Mouse (Mus musculus) retina, adult 2 months (tissue): Measurements from ENCODE around the gene Clec16a.

ENCODE experiments used
- DNase-seq: peaks from one replicate; pipeline ENCODE4 v3.0.0-alpha.2; 2012; ENCODE audit warnings: low read depth, low spot score

The Clec16a gene

DNA sequence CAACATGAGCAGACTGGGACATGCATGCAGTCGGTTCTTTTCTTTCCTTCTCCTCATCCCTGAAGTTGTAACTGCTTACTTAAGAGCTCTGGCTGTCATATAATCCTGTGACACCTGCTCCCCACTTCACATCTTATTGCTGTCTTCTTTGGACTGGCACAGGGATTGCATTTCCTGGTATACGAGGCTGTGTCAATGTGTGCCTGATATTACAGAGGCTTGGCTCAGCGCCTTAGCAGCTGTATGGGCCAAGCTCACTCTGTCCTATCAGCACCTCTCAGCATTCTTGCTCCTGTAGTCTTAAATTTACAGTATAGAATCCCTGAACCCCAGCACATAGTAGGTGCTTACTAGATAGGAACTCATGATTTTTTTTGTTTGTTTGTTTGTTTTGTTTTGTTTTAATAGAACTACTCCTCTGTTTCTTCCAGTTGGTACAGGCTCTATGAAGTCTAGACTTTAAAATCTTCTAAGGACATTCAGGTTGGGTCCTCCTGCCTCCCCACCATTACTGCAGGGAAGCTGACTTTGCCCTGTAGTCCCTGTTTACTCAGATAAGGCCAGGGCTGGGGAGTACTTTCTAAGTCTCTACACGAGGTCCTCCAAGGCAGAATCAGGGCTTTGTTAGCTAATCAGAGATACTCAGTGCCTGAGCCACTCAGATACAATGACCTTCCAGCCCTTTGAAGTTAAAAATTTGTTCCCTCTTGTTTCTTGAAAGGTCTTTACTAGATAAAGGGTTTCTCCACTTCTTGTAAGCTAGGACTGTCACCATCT lies 97.9 kb downstream of the Clec16a start:
- DNase-seq = no peak

- no peak for DNase-seq
Measured at GRCm38 (mm10) chr16:10644238-10644637, 99.1 kb downstream of the Clec16a start.

DNA sequence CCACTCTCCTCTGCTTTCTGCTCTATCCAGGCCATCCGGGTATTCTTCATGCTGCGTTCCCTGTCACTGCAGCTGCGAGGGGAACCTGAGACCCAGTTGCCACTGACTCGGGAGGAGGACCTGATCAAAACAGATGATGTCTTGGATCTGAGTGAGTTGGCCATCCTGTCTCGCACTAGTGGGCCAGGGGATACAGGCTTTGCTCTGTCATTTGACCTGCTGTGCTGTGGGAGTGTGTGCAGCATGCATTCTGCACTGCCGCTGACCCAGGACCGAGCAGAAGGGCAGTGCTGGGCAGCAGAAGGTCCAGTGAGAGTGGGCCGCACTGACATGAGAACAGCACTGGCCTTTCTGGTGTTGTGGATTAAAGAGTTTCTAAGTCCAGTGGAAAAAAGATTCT lies 99.6 kb downstream of the Clec16a start:
- DNase-seq = no peak

DNA sequence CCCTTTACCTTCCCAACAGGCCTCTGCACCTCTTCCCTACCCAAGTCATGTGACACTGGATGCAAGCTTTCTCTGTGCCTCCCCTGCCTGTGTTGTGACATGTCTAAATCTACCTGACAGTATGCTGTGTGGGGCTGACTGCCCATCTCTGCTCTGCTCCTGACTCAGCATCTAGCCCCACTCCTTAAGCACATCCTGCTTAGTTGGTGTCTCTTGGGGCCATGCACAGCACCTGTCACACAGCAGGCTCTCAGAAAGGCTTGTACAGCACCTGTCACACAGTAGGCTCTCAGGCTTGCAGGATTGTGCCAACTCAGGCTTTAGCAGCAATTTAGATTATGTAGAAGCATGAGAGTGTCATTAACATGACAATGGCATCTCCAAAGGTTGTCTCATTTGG lies 106.7 kb downstream of the Clec16a start:
- no peak for DNase-seq

- DNase-seq = no peak
Measured at GRCm38 (mm10) chr16:10652935-10653334, 107.8 kb downstream of the Clec16a start.

GRCm38 (mm10) chr16:10655236-10655635 lies 110.1 kb downstream of the Clec16a start:
- DNase-seq = no peak

DNA sequence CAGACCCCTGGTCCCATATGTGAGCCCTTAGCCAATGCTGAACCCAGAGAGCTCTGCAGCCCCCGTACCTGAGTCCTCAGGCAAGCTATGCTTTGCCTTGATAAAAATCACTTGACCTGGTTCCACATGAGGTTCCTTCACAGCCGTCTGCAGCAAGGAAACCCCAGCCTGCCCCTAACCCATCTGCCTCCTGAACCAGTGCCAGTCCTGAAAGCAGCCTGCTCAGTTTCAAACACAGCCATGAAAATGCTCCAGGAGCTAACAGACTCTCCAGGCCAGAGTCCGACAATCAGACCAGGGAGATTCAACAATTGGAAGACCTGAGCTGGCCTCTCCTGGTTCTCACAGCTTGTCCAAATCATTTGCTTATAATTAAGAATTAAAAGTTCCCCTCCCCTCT lies 110.8 kb downstream of the Clec16a start:
- no peak for DNase-seq

- DNase-seq = no peak
Measured at GRCm38 (mm10) chr16:10656461-10656860, 111.3 kb downstream of the Clec16a start.

- no peak for DNase-seq
Measured at GRCm38 (mm10) chr16:10656939-10657338, 111.8 kb downstream of the Clec16a start.

DNA sequence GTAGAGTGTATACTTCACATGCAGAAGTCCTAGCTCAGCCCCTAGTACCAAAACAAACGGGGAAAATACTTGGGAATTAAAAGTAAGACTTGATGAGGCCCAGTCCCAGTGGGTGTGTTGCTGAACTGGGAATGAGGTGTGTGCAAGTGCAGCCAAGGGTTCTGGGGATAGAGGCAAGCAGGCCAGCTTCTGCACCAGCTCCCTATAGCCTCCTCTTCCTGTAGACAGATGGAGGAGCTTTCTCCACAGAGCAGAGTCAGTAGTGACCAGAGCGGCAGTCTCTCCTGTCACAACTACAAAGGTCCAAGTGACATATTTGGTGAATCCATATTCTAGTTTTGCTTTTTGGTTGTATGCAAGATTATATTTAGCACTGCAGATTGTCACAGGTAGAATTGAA lies 114.1 kb downstream of the Clec16a start:
- no peak for DNase-seq

DNA sequence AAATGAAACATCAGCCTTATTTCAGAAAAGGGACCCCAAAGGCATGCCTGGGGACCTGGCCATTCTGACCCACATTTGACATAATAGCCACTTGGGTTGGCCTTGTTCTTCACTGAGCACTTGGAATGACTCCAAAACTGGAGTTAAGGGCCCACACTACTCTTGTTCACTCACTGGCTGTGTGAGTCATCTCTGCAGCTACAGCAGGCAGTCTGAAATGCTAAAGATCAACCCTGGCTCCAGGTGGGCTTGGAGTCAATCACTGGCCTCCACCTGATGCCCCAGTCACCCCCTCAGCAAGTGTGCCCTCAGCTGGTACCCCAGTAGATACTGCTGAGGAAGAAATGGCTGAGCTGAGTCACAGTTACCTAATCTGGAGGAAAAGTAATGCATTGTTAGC lies 115.4 kb downstream of the Clec16a start:
- no peak for DNase-seq

GRCm38 (mm10) chr16:10661385-10661784 lies 116.2 kb downstream of the Clec16a start:
- no peak for DNase-seq

- no peak for DNase-seq
Measured at GRCm38 (mm10) chr16:10663890-10664731, 119.0 kb downstream of the Clec16a start.

DNA sequence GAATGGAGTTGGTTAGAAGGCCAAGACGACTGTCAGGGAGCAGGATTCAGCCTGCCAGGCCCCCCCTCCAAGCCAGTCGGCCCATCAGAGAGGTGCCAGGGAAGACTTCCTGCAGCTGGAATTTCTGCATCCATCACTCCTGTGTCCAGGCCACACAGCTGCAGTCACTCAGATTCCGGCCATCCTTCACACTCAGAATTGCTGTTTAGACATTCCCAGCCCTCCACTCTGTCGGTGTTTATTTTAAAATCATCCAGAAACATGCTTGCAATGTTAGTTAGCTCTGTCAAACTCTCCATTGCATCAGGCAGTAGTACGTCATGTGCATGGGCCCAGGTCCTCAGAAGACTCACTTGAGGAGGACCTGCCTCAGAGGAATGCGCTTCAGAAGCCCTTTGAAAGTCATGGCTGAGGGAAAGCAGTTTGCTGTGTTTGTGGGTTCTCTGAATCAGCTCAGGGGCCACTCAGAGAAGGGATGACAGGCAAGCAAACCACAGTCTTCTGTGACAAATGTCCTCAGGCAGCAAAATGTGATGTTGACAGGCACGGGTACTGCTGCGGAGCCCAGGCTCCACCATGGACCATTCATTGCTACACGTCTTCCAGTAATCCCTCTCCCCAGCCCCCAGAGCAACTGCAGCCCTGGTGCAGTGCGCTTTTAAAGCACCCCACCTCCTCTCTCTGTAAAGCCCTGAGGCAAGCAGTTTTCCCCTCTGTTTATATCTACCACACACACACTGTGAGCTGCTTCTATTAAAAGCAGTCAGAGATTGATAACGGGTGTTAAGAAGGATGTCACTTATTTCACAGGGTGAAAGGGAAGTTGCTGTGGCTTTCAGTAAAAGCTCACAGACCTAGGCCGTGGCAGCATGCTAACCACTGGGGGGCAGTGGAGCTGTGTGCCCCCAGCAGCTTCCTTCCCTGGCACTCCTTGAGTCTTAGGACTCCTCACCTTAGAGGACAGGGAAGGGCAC lies 120.1 kb downstream of the Clec16a start:
- no peak for DNase-seq

- DNase-seq = no peak
Measured at GRCm38 (mm10) chr16:10666766-10667165, 121.6 kb downstream of the Clec16a start.

DNA sequence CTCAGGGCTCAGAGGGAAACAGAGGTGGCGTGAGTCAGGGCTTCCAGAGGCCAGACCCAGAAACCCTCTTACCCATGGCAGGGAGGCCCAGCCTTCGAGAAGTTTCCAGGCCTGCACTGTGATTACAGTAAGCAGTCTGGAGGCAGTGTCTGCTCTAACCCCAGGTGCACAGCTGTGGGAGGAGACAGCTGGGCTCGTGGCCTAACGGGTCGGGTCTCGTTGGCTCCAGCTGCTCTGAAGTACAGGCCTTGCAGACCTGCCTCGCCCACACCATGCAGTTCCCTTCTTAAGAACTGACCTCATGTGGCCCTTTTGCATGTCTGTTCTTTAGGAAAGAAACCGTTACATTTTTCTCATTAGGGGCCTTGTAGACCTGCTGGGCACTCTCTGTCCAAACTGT lies 123.3 kb downstream of the Clec16a start:
- no peak for DNase-seq

GRCm38 (mm10) chr16:10668991-10669703 lies 124.0 kb downstream of the Clec16a start:
- DNase-seq = no peak

DNA sequence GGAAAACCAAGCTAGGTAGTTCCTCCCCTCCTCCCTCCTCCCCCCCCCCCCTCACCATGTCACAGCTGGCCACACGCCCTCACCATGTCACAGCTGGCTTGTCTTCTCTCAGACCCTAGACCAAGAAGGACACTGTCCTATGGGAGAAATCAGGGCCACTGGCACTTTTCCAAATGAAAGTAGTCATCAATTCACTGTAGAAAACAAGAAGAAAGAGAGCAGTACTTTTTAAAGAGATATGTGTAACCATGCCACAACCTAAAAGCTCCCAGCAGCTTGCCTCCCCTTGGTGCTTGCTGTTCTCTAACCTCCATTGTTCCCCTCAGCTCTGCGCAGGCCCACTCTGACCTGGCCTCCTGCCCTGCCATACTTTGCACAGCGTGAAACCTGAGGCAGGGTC lies 124.8 kb downstream of the Clec16a start:
- DNase-seq = no peak

DNA sequence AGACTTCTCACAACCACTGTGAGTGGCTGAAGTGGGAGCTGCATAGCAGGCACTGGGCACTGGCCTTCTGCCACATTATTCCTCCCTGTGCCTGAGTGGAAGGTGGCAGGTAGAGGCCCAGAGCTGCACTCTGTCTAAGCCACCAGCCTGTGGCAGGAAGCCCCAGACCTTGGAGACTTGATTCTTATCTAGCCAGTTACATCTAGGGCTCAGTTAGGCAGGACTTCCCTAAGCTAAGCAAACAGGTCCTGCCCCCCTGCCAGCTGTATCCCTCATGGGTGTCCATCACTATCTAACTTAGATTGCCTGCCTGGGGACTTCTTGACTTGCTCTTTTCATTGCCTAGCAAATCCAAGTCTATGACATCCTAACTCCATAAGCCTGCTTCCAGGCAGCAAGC lies 127.4 kb downstream of the Clec16a start:
- no peak for DNase-seq

GRCm38 (mm10) chr16:10674020-10674419 lies 128.9 kb downstream of the Clec16a start:
- DNase-seq = no peak

DNA sequence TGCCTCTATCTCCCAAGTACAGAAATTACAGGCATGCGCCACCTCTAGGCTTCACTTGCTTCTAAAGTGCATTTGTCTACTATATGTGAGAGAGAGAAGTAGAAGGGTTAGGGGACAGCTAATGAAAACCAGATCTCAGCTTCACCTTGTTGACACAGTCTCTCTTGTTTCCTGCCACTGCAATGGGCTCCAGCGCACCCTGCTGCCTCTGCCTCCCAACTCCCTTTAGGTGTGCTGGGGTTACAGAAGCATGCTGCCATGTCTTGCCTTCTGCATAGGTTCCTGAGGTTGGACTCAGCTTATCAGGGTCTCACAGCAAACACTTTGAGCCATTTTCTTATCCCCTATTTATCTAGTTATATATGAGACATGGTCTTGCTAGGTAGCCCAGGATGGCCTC lies 129.8 kb downstream of the Clec16a start:
- no peak for DNase-seq
